Mouse (Mus musculus) cerebellum, adult 11 months (tissue): ENCODE measurements around the gene Rab4a.
"Not testable (repeated sequence)": the region's sequence is repeated elsewhere in the genome, so short reads cannot be mapped to it uniquely, and the experiment has no call there.

Source experiments
- DNase-seq: peaks from one replicate; pipeline ENCODE4 v3.0.0; 2022

Rab4a gene

GRCm38 (mm10) chr8:123789461-123789860 is 16.3 kb upstream of the Rab4a start:
- DNase-seq, result peak; percentile 38

- DNase-seq, result peak; percentile 90
Measured at GRCm38 (mm10) chr8:123789970-123790369, 15.8 kb upstream of the Rab4a start.

- no peak for DNase-seq
Measured at GRCm38 (mm10) chr8:123791101-123791844, 14.5 kb upstream of the Rab4a start.

- no peak for DNase-seq
Measured at GRCm38 (mm10) chr8:123791845-123792225, 13.9 kb upstream of the Rab4a start.

- no peak for DNase-seq
Measured at GRCm38 (mm10) chr8:123793900-123794299, 11.9 kb upstream of the Rab4a start.

GRCm38 (mm10) chr8:123794766-123795165 is 11.0 kb upstream of the Rab4a start:
- no peak for DNase-seq

GRCm38 (mm10) chr8:123796758-123797157 is 9.0 kb upstream of the Rab4a start:
- DNase-seq, result no peak

- no peak for DNase-seq
Measured at GRCm38 (mm10) chr8:123797928-123798327, 7.9 kb upstream of the Rab4a start.

GRCm38 (mm10) chr8:123799434-123799833 is 6.4 kb upstream of the Rab4a start:
- DNase-seq, result no peak

GRCm38 (mm10) chr8:123799885-123800284 is 5.9 kb upstream of the Rab4a start:
- DNase-seq, result no peak

GRCm38 (mm10) chr8:123800867-123801266 is 4.9 kb upstream of the Rab4a start:
- DNase-seq, result no peak

GRCm38 (mm10) chr8:123801538-123801937 is 4.2 kb upstream of the Rab4a start:
- no peak for DNase-seq

GRCm38 (mm10) chr8:123803639-123804038 is 2.1 kb upstream of the Rab4a start:
- DNase-seq, result no peak

GRCm38 (mm10) chr8:123804586-123804985 is 1.2 kb upstream of the Rab4a start:
- no peak for DNase-seq

- no peak for DNase-seq
Measured at GRCm38 (mm10) chr8:123805209-123805717, 522 bp upstream of the Rab4a start.

- no peak for DNase-seq
Measured at GRCm38 (mm10) chr8:123806374-123806935, 670 bp downstream of the Rab4a start.

- no peak for DNase-seq
Measured at GRCm38 (mm10) chr8:123807024-123807431, 1.2 kb downstream of the Rab4a start.

GRCm38 (mm10) chr8:123807852-123808573 is 2.2 kb downstream of the Rab4a start:
- no peak for DNase-seq

GRCm38 (mm10) chr8:123808671-123809070 is 2.9 kb downstream of the Rab4a start:
- no peak for DNase-seq

- DNase-seq, result not testable (repeated sequence)
Measured at GRCm38 (mm10) chr8:123809342-123809741, 3.6 kb downstream of the Rab4a start.

- no peak for DNase-seq
Measured at GRCm38 (mm10) chr8:123812227-123812626, 6.4 kb downstream of the Rab4a start.

GRCm38 (mm10) chr8:123813173-123813891 is 7.5 kb downstream of the Rab4a start:
- DNase-seq, result peak; percentile 82

- no peak for DNase-seq
Measured at GRCm38 (mm10) chr8:123813892-123814266, 8.1 kb downstream of the Rab4a start.
